Mouse (Mus musculus) C2C12 (cell line): Measurements from ENCODE around the gene Ggta1.

ENCODE experiments used
- CTCF ChIP-seq: IDR thresholded peaks from one replicate; pipeline ENCODE4 v1.5.1; 2011; ENCODE audit not compliant: control insufficient read depth, insufficient read depth, insufficient read length
- FOSL1 ChIP-seq: IDR thresholded peaks from one replicate; pipeline ENCODE4 v1.8.0; 2011; ENCODE audit warnings: mild to moderate bottlenecking, low read length; ENCODE audit not compliant: poor library complexity, insufficient read depth, severe bottlenecking
- MAX ChIP-seq: IDR thresholded peaks from one replicate; pipeline ENCODE4 v1.6.1; 2011; ENCODE audit warnings: mild to moderate bottlenecking, control low read depth
- USF1 ChIP-seq: IDR thresholded peaks from one replicate; pipeline ENCODE4 v1.6.1; 2011; ENCODE audit warnings: low read depth, mild to moderate bottlenecking, control low read depth, moderate library complexity

- no peak for TF ChIP-seq CTCF
- TF ChIP-seq USF1, result no peak
- TF ChIP-seq FOSL1, result no peak
- no peak for TF ChIP-seq MAX
These were observed 1.1 kb upstream of the Ggta1 start for GRCm38 (mm10) chr2:35464089-35464534.
